Mouse (Mus musculus) 416B (cell line): ENCODE measurements around the gene Adprh.
"Not testable (repeated sequence)": the region's sequence is repeated elsewhere in the genome, so short reads cannot be mapped to it uniquely, and the experiment has no call there.

Experiments used
- DNase-seq: peaks from one replicate; pipeline ENCODE4 v3.0.0; 2011; ENCODE audit warnings: low read depth

Gene Adprh

DNA sequence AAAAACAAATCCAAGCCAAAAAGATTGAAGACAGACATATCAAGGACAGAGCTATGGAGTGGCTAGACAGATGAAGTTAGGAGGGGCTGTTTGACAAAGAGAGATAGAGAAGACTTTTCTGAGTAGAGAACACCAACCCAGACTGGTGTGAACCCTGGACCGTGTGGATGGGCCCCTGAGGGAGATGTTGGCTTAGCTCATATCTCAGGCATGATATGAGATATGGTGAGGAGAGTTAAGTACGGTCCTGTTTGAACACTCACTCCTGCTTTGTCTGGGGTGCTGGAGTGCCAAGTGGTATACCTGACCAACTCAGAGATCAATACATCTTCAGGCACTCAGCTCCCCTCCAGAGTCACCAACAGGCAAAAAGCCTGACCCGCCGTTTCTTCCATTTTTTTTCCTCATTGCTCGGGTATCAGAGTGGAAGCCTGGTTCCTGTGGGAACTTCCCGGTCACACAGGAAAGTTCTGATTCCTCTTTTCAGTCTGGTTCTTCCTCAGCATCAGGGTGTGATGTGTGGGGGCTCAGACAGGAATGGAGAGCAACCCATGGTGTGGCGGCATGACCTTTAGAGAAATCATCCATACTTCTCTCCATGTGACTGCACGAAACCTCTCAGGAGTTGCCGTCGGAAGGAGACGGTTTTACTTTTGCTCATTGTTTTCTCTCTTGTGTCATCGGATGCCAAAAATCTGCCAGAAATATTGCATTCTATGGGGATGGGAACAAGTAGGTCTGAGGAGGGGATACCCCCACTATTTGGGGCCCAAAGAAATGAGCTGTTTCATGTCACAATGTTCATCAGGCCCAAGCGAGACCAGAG is 14.8 kb upstream of the Adprh start:
- DNase-seq = no peak

DNA sequence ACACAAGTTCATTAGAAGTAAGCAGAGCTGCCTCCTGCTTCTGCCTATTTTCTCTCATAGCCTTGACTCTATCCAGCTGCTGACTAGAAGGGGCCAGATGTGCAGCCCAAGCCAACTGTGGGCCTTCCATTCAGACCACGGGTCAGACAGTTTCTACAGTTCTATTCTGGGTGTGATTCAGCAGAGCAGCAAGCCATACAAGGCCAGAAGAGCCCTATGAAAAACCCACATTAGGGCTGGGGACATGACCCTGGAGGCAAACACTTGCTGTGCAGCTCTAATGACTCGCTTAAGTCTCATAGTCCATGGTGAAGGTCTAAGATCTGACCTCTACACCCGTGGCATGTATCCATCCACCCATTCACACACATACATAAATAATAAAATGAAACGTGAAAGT is 13.6 kb upstream of the Adprh start:
- DNase-seq = peak; percentile 20

DNA sequence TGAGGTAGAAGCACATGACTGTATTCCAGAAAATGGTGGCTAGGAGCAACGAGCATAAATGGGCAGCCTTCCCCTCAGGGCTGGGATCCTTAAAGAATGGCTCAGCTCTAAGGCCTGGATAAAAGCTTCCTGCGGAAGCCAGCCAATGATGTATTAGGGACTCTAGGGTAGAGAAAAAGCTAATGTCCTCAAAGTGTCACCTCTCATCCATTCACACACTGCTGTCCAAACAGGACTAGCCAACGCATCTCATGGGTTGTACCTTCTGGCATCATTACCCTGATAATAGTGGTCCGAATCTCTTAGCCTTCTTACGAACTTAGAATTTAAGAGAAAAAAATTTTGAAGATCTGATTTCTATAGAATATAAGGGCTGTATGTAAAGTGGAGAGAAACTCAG is 10.8 kb upstream of the Adprh start:
- DNase-seq = no peak

DNA sequence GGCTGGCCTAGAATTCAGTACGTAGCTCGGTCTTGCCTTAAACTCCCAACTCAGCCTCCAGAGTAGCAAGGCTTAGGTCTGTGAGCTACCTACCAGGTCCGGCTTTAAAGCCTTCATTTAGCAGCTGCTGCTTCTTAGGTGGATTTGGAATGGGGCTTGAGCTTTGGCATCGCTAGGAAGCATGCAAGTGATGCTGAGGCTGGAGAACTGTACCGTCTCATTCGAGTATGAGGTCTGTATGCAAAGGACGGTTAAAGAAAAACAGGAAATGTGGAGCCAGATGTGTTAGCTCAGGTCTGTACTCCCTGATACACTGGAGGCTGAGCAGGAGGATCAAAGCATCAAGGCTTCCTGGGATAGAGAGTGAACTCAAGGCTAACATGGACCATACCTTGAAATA is 9.7 kb upstream of the Adprh start:
- no peak for DNase-seq

DNA sequence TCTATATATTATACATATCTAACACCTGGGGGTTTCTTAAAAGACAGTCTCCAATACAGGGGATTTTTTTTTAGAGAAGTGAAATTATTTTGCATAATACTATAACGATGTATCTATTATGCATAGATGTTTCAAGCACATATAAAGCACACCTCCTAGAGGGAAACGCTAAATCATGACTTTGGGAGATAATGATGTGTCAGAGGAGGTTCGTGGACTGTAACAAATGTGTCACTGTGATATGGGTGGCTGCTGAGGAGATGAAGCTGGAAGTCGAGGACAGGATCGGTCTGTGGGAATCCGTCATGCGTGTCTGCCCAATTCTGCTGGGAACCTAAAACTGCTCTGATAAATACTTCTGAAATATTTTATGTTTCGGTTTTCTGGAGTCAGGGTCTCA is 9.2 kb upstream of the Adprh start:
- DNase-seq = no peak

DNA sequence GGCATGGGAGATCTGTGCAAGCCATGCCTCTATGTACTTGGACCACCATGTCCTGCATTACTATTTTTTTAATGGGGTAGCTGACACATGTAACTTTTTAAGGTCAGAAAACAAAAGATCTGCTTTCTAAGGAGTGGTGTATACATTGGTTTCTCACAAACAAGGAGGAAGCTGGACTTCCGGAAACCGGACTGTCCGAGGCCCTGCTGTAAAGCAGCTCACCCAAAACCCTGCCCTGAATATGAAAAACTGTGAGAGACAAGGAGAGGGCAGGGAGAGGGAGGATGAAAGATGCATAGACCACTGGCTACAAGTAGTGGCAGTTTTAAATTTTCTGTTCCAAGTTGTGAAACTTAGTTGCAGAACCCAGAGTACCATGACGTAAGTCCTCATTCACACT is 7.5 kb upstream of the Adprh start:
- no peak for DNase-seq

DNA sequence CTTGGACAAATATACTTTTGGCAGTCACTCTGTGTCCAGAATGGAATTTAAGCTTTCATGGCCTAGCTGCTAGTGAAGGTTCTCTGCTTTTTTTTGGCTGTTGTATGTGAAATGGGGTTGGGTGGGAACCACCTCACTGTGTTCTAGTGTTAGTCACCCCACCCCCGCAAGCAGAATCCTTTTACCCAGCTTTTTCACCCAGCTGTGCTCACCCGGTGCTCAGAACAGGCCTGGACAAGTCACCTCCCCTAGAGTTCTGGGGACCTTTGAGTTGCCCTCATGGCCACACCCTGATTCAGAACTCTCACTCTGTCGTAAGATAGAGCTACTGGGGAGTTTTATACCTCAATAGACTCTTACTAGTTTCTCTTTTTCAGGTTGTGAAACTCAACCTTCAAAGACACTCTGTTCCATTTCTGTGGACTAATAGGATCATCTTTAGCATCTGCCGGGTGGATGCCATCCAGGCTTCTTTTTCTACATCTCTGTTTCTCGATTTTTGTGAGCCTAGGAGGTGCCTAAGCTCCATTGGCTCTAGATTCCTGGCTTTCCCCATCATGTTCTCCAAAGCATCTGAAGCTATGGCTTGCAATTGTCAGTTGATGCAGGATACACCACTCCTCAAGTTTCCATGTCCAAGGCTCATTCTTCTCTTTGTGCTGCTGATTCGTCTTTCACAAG is 6.2 kb upstream of the Adprh start:
- peak; percentile 34 for DNase-seq

DNA sequence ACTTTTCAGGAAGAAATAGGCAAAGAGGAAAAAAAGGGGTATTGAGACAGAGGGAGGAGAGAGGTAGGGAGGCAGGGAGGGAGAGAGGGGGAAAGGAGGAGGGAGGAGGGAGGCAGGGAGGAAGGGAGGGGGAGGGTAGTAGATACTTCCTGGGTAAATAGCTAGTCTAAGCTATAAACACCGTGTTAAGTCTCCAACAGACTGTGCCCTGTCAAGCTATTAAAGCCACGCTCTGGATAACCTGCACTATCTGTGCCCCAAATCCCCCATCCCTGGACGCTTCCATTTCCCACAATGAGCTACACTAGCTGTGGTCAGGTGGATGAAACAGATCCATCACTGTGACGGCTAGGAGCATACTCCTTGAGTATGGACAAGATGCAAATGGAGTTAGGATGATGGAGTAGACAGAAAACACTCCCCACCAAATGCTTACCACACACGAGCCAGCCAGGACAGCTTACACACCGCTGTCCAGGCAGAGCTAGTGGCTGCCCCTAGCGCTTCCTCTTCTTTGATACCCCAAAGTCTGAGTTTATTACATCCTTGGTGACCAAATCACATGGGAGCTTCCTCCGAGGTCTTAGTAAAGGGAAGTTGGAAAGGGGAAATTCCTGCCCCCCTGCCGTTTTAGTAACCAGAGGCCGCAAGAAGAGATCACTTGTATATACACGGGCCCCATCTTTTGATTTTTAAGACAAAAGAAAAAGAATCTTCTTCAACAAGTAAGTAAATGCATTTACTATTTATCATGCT is 4.5 kb upstream of the Adprh start:
- peak; percentile 72 for DNase-seq

DNA sequence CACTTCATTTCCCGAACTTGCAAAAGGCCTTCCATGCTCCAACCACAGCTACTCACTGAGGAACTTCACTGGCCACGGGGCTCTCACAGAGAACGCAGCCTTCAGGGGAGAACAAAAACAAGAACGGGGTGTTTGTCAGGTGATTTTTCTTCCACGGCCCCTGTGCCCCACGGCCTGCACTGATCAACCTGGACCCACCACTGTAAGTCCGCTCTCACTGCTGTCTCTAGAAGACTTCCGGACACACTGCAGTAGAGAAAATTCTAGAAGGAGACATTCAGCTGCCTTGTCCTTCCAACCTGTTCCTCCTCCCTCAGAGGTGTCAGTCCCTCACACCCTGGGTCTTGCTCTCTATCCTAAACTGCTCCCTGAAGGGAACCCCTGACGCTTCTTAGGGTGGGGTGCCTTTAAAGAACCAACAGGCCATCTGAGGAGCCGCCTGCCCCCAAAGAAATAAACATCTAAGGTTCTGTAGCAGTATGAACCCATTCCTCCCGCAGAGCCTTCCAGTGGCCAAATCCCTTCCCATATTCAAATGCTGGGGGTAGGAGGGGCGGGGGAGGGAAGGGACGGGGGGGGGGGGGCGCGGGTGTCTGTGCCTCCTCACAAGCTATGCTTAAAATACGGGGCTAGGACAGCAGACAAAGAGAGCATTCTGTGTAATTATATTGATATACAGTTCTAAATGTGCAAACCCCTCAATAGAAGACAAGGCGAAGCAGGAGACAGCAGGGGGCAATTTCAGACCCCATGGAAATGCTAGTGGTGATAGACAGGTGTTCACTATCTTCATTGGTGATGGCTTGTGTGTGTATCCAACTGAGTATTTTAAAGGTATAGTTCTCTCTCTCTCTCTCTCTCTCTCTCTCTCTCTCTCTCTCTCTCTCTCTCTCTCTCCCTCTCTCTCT is 3.3 kb upstream of the Adprh start, which contains the start of gene Cd80:
Gene Cd80 (plus strand): TSS at position 51 of the 908 bp plus-strand sequence.
- DNase-seq = no peak

DNA sequence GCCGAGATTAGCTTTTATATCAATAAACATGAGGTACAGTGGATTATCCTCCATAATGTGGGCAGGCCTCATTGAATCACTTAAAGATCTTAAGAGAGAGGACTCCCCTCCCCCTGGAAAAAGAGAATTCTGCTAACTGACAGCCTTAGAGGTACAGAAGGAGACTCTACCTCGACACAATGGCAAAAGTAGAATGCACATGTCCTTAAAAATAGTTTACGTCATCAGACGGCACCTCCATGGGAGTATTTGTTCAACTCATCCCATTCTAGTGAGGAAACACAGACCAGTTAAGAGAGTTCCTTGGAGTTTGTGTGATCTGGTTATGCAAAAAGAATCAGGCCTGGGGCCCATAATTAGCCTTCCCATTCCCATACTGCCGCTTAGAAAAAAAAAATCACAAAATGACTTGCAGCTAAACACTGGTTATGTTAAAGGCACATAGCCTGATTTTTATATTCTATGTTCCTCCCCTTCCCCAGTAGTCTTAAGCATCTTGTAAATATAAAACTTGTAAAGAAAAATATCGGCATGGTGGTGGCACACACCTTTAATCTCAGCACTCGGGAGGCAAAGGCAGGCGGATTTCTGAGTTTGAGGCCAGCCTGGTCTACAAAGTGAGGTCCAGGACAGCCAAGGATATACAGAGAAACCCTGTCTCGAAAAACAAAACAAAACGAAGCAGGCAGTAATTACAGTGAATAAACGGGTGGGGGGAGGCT is 2.2 kb upstream of the Adprh start:
- no peak for DNase-seq

DNA sequence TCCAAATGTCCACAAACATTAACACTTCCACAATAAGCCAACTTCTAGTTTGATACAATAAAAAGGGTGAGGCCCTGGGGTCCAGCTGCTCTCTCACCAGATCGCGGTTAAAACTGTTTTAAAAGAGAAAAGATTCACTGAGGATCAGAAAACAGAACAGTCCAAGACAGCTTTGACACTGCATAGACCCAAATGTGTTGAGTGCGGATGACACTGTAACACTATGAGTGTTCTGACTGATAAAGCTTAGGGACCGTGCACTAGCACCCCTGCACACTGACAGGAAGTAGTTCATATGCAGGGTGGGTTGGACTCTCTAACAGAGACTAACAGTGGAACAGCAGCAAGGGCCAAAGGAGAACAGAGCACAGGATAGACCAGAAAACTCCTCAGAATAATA is 1.4 kb upstream of the Adprh start:
- DNase-seq = no peak

DNA sequence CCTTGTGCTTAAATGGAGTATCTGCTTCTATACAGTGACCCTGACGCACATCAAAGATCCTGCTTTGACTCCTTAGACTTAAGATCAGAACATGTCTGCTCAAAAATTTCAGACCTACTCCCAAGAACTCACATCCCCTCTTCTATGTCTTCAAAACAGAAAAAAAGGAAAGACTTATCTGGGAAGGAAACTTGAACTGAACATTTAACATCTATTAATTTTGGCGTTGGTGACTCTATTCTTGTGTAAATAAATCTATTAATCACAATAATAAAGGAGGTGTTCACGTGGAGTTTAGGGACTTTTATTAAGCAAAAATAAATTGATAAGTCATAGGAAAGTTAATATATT is 675 bp upstream of the Adprh start:
- DNase-seq = no peak

DNA sequence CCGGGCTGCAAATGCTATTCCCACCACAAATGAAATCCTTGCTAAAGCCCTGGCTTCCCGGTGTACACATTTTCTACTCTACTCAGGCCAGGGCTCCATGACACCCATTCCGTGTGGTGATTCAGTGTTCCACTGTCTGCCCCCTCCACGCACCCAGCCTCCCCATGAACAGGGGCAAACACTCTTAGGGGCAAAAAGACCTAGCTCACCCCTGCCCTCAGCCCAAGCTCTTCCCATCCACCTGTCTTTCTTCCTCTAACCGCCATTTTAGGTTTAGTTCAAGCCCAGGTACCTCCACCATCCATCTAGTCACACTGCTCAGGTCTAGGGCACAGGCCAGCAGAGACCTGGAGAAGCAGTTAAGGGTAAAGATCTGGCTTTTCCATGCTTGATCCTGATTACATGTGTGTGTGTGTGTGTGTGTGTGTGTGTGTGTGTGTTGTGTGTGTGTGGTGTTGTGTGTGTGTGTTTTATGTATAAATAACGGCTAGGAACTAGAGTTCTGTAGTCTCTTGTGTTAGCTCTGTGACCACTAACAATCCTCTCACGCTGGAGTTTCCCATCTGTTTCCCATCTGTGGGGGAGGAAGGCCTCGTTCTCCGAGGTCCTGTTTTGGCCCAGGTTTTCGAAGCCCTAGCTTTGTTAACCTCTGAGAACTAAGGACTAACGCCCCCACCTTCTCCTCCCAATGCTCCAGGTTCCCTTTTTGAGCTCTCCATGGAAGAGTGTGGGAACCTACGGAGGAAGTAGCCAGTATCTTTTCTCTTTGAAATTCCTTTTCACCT is 890 bp downstream of the Adprh start:
- DNase-seq = peak; percentile 17

DNA sequence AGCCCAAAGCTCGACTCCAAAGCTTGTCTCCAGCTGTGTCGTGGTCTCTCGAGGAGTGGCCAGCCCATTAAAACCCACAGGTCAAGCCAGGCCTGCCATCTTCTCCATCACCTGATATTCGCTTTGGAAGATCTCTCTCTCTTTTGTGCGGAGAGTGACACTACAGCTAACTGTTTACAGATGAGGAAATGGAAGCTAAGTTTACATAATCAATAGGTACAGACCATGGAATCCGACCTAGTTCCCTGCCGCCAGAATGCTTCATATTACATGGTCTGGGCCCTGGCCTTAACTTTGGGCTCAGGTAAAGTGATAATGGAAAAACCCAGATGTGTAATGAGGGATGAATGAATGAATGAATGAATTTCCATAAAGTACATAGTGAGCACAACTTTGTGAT is 1.8 kb downstream of the Adprh start:
- no peak for DNase-seq

DNA sequence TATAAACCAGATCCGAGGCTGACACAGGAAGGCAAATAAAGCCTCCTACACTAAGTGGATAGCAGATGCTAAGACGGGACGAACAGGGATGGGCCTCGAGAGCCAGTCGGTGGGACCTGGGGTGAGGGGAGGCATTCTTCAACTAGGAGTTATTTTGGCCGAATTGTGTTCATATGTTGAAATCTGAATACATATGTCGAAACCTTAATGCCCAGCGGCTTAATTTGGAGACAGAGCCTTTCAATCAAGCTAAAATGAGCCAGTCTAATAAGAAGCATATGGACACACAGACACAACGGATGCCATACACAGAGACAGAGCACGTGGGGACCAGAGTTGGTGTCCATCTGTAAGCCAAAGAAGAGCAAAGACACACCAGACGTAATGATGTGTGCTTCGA is 4.0 kb downstream of the Adprh start:
- no peak for DNase-seq

DNA sequence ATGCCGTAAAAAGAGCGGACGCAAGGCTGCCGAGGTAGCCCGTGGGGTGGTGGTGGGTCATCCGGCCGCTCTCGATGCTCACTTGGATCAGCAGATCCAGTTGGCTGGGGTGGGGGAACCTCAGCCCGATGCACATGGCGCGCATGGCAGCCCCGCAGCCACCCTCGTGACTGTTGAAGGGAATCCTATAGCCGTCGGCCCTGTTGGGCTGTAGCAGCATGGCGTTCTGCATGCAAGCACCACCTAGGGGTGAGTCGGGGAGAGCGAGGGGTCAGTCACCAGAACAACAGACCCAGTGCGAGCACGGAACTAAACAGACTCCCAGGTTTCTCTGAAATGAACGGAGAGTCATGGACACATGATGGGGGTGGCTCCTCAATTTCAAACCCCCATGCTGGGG is 5.1 kb downstream of the Adprh start:
- no peak for DNase-seq

DNA sequence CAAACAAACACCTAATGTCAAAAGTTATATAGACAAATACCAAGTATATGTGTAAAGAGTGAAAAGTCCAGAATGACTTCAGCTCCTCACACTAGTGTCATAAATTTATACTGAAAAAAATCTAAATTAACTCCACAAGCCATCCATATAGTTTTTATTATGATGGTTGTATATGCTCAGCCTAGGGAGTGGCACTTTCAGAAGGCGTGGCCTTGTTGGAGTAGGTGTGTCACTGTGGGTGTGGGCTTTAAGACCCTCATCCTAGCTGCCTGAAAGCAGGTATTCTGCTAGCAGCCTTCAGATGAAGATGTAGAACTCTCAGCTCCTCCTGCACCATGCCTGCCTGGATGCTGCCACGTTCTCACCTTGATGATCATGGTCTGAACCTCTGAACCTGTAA is 6.4 kb downstream of the Adprh start:
- not testable (repeated sequence) for DNase-seq

DNA sequence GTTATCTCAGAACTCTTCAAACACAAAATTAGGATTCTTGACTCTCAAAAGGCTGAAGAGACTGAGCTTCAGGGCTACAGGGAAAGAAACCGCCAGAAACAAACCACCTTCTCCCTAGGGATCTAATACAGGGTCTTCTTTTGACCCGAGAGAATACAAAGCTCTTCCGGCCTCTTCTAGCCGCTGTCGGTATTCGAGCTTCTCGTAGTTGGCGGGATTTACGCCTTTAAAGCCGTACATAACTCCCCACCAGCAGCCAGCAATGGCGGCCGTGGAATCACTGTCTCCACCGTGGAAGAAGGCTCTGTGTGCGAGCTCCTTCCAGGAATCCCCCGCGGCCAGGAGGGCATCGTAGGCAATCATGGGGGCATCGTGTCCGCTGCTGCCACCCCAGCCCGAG is 6.9 kb downstream of the Adprh start:
- DNase-seq = no peak

DNA sequence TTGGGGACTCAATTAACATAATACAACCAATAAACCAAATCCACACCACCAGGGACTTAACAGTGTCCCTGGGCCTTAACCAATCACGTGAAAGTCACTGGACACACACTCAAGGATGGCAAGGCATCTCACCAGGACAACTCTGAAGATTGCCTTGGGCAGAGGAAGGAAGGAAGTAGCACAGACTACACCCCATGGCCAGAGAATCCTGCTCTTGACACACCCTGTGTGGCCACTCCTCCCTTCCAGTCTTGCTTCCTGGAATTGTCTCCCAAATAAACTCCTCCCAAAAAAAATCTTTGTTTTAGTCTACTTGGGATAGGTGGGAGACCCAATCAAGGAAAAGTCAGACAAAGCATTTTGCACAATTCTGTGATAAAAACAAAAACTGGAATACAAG is 7.5 kb downstream of the Adprh start:
- DNase-seq = no peak

DNA sequence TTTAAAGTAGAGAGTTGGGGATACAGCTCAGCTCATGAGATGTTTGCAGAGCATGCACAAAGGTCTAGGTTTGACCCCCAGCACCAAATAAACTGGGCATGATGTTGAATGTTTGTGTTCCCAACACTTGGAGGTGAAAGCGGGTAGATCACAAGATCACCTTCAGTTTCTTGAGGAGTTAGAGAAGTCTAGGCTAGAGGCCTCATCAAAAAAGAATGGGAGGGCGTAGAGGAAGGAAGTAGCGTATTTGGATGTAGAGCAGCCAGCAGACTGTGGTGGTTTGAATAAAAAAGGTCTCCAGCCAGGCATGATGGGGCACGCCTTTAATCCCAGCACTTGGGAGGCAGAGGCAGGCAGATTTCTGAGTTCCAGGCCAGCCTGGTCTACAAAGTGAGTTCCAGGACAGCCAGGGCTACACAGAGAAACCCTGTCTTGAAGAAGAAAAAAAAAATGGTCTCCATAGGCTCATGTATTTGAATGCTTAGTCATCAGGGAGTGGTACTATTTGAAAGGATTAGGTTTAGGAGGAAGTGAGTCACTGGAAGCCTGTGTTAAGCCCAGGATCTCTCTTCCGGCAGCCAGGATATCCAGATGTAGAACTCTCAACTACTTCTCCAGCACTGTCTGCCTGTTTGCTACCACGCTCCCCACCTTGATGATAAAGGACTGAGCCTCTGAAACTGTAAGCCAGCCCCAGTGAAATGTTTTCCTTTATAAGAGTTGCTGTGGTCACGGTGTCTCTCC is 8.6 kb downstream of the Adprh start:
- DNase-seq = peak; percentile 55
